ENCODE assay signal across 19 mouse cellular contexts in the genomic region with DNA sequence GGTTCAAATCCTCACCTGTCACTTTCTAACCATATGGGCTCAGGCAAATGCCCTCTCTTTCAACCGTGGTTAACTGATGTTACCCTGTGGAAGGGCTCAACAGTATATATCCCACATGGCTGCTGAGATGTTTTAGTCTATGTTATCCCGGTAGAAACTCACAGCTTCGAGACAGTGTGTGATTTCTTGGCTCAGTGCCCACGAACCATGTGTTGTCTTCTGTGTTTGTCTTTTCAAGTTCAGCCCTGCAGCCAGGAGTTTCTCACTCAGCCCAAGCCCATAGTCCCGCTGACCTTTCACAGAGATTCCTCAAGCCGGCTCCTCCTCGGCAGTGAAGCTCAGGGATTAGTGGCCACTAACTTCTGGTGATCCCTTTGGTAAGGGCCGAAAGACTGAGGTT.
DNase-seq lines count a peak whose midpoint lies in the region; ATAC-seq and TF ChIP-seq lines count a peak whose summit lies in the region.
"Had no signal": no experiment of that assay in that cellular context is flagged by ENCODE, and none has a peak within 500 bp of the region (broad histone marks: within the 10 kb centered on the region; RNA-seq: fewer than 3 reads in every experiment).

No protein-coding gene starts in this region.

- H3K9me3 ChIP-seq in heart, embryonic 13.5 days = no peaks in the 10 kb centered on the region
- no peaks in the 10 kb centered on the region for H3K9me3 ChIP-seq in midbrain, embryonic 14.5 days (ENCODE audit: control insufficient read depth, low read length)
- no peaks in the 10 kb centered on the region for H3K9me3 ChIP-seq in midbrain, embryonic 16.5 days (replicated peaks; ENCODE audit: control insufficient read depth, low read length, poor library complexity, severe bottlenecking)
- H3K9me3 ChIP-seq: limb, embryonic 15.5 days; lung, embryonic 15.5 days had no signal

- no peak overlapping the region for H3K4me3 ChIP-seq in heart, embryonic 13.5 days
- no peak overlapping the region for H3K4me3 ChIP-seq in heart, adult 2 months
- no peak overlapping the region for H3K4me3 ChIP-seq in midbrain, embryonic 14.5 days (replicated peaks; ENCODE audit: low read depth, low read length)
- no peak overlapping the region for H3K4me3 ChIP-seq in midbrain, embryonic 16.5 days (ENCODE audit: low read depth, low read length)
- H3K4me3 ChIP-seq: limb, embryonic 15.5 days; lung, embryonic 15.5 days had no signal

- intact Hi-C loops in heart, adult 2 months (cut with DNase I) = loop anchor here (5.0 kb wide), 1 partner anchor 1182 kb away; no protein-coding TSS in a partner anchor

- no peak for TF ChIP-seq EP300 in heart, adult 2 months (IDR thresholded peaks at IDR 0.05; ENCODE audit: insufficient read depth, low read depth, low read length)

- H3K4me2 ChIP-seq in heart, embryonic 13.5 days = no peak overlapping the region
- no peak overlapping the region for H3K4me2 ChIP-seq in midbrain, embryonic 14.5 days (ENCODE audit: low read length)
- H3K4me2 ChIP-seq in midbrain, embryonic 16.5 days (ENCODE audit: low read length) = no peak overlapping the region
- H3K4me2 ChIP-seq: limb, embryonic 15.5 days; lung, embryonic 15.5 days had no signal

- no peaks in the 10 kb centered on the region for H3K36me3 ChIP-seq in heart, embryonic 13.5 days
- H3K36me3 ChIP-seq in heart, adult 2 months (ENCODE audit: control insufficient read depth, insufficient read depth, low read length) = no peaks in the 10 kb centered on the region
- H3K36me3 ChIP-seq in midbrain, embryonic 14.5 days (ENCODE audit: control insufficient read depth, insufficient read depth, low read length) = no peaks in the 10 kb centered on the region
- no peaks in the 10 kb centered on the region for H3K36me3 ChIP-seq in midbrain, embryonic 16.5 days (ENCODE audit: control insufficient read depth, insufficient read depth, low read length)
- H3K36me3 ChIP-seq: limb, embryonic 15.5 days; lung, embryonic 15.5 days had no signal

- H3K79me2 ChIP-seq in heart, adult 2 months (replicated peaks; ENCODE audit: control insufficient read depth, insufficient read depth, low read length) = no peaks in the 10 kb centered on the region

- DNase-seq in cerebellum, adult 9-10 months = peak; percentile 38
- no peak for DNase-seq in cerebellum, adult 11 months
- no peak for DNase-seq in heart, adult 2 months
- DNase-seq in midbrain, embryonic 14.5 days = peak; percentile 15
- DNase-seq in urinary bladder, postnatal 14 days (ENCODE audit: low spot score) = peak; percentile 19
- DNase-seq in urinary bladder, adult 2 months (ENCODE audit: low spot score) = no peak
- DNase-seq: adrenal gland, postnatal 25 days; cerebellum, adult 18-20 months; forebrain, postnatal 0 days; gastrocnemius, postnatal 14 days; kidney, adult 18-20 months; left cerebral cortex, postnatal 4 days; lung, postnatal 4 days had no signal

- no peak overlapping the region for H3K9ac ChIP-seq in heart, embryonic 13.5 days
- H3K9ac ChIP-seq in heart, adult 2 months (ENCODE audit: low read depth, low read length) = no peak overlapping the region
- H3K9ac ChIP-seq in midbrain, embryonic 14.5 days (replicated peaks; ENCODE audit: low read length) = no peak overlapping the region
- H3K9ac ChIP-seq in midbrain, embryonic 16.5 days (ENCODE audit: low read depth, low read length) = no peak overlapping the region
- H3K9ac ChIP-seq: forebrain, postnatal 0 days; limb, embryonic 15.5 days; liver, embryonic 14.5 days; lung, embryonic 15.5 days had no signal

- H3K27me3 ChIP-seq in heart, embryonic 13.5 days (replicated peaks) = no peaks in the 10 kb centered on the region
- H3K27me3 ChIP-seq in heart, adult 2 months (ENCODE audit: control insufficient read depth, insufficient read depth, low read length) = no peaks in the 10 kb centered on the region
- H3K27me3 ChIP-seq in midbrain, embryonic 14.5 days (ENCODE audit: control insufficient read depth, insufficient read depth, low read length) = no peaks in the 10 kb centered on the region
- no peaks in the 10 kb centered on the region; the same call in 1 of the 2 replicates for H3K27me3 ChIP-seq in midbrain, embryonic 16.5 days (ENCODE audit: control insufficient read depth, insufficient read depth, low read depth, low read length)
- H3K27me3 ChIP-seq: limb, embryonic 15.5 days; lung, embryonic 15.5 days had no signal

- TF ChIP-seq POLR2A in heart, adult 2 months (IDR thresholded peaks at IDR 0.05; ENCODE audit: insufficient read depth, low read depth, low read length) = no peak

- 0 out of 2 replicates have a peak overlapping the region, but pooled peaks have one; percentile 37 for H3K27ac ChIP-seq in heart, embryonic 13.5 days (replicated peaks)
- H3K27ac ChIP-seq in heart, adult 2 months = no peak overlapping the region
- no peak overlapping the region for H3K27ac ChIP-seq in midbrain, embryonic 14.5 days (replicated peaks; ENCODE audit: low read depth, low read length)
- H3K27ac ChIP-seq in midbrain, embryonic 16.5 days (ENCODE audit: low read length) = no peak overlapping the region
- H3K27ac ChIP-seq: kidney, postnatal 0 days; limb, embryonic 15.5 days; liver, embryonic 14.5 days; lung, embryonic 15.5 days had no signal

- peaks cover 19% of the 10 kb centered on the region for H3K4me1 ChIP-seq in heart, embryonic 13.5 days
- H3K4me1 ChIP-seq in heart, adult 2 months (ENCODE audit: control insufficient read depth, insufficient read depth, low read length) = no peaks in the 10 kb centered on the region
- no peaks in the 10 kb centered on the region for H3K4me1 ChIP-seq in midbrain, embryonic 14.5 days (ENCODE audit: control insufficient read depth, insufficient read depth, low read length)
- H3K4me1 ChIP-seq in midbrain, embryonic 16.5 days (ENCODE audit: control insufficient read depth, insufficient read depth, low read length) = no peaks in the 10 kb centered on the region
- H3K4me1 ChIP-seq: lung, embryonic 15.5 days had no signal

- TF ChIP-seq CTCF in heart, adult 2 months (IDR thresholded peaks at IDR 0.05) = no peak

- WGBS in heart, embryonic 13.5 days = 40% methylated on average over 8 of the region's 8 CpGs
- 47% methylated on average over 8 of the region's 8 CpGs for WGBS in heart, adult 2 months
- 63% methylated on average over 8 of the region's 8 CpGs for WGBS in midbrain, embryonic 14.5 days
- 60% methylated on average over 8 of the region's 8 CpGs for WGBS in midbrain, embryonic 16.5 days

- no peak for ATAC-seq in heart, embryonic 13.5 days (ENCODE audit: extremely low read depth, insufficient number of reproducible peaks, low FRiP score, low TSS enrichment)
- no peak for ATAC-seq in midbrain, embryonic 14.5 days (ENCODE audit: low FRiP score, low TSS enrichment)
- no peak for ATAC-seq in midbrain, embryonic 16.5 days
- ATAC-seq: forebrain, postnatal 0 days had no signal

Comparison
In these comparisons a context has a peak if more than half of its experiments do, and no peak if none do; other contexts are left out.
1. DNase-seq: peak in cerebellum, adult 9-10 months (single experiment), midbrain, embryonic 14.5 days (single experiment) and urinary bladder, postnatal 14 days (single experiment); none in cerebellum, adult 11 months (single experiment), heart, adult 2 months (0 of 2) and urinary bladder, adult 2 months (single experiment).